Mouse (Mus musculus): ENCODE measurements around the gene Akap8. TPM values are rescaled to one million over a fixed set of nuclear protein-coding genes. Genes with fewer than 3 reads are reported as not detected.

Gene Akap8
- polyA plus RNA-seq, 1 experiment from 2014 or later, result 75.7 TPM

DNA sequence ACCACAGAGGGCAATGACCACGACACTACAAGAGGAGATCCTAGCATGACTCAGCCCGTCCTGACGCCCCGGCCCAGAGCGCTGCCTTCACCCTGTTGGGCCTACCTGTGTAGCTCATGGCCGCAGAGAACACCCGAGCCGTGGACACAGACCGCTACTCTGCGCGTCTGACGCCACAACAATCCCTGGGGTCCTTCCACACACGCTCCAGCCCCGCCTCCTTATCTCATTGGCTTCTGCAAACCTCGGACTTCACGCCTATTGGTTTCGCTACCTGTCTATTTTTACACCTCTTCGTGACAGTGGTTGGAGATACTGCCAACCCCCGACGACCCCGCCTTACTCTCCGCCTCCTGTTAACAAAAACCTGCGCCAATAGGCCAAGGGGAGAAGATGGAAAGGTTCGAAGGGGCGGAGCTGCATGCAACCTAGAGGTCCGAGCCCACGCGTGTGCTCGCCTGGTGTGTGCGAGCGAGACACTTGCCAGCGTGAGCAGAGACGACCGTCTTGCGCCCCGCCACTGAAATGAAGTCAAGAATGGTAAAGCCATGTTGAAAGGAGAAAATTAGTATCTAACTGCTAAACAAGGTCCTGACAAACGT, 29.4 kb upstream of the Akap8 start, which contains the start of gene Akap8l:
Akap8l (minus strand) TSS at position 226 of the 602 bp plus-strand sequence.
- Histone ChIP-seq H3K9me3 (ENCODE audit: control insufficient read depth, low read length) (no peaks in the 10 kb centered on the region), H3K27me3 (replicated peaks; ENCODE audit: control insufficient read depth, insufficient read depth, low read length) (no peaks in the 10 kb centered on the region), H3K4me3 (ENCODE audit: low read length) (peak within 1 kb of the TSS; percentile 81), H3K4me2 (ENCODE audit: low read depth, low read length) (peak within 1 kb of the TSS; percentile 87), H3K36me3 (ENCODE audit: control insufficient read depth, insufficient read depth, low read length) (peaks cover 3% of the 10 kb centered on the region), H3K9ac (ENCODE audit: low read depth, low read length) (peak within 1 kb of the TSS; percentile 81), H3K27ac (ENCODE audit: low read length) (peak within 1 kb of the TSS; percentile 57), H3K4me1 (ENCODE audit: control insufficient read depth, insufficient read depth, low read length) (0 out of 2 replicates have a peak, but pooled peaks cover 5% of the 10 kb centered on the region)
- peak; percentile 99 for ATAC-seq
- WGBS, result under 1% methylated on average over 37 of the region's 37 CpGs

DNA sequence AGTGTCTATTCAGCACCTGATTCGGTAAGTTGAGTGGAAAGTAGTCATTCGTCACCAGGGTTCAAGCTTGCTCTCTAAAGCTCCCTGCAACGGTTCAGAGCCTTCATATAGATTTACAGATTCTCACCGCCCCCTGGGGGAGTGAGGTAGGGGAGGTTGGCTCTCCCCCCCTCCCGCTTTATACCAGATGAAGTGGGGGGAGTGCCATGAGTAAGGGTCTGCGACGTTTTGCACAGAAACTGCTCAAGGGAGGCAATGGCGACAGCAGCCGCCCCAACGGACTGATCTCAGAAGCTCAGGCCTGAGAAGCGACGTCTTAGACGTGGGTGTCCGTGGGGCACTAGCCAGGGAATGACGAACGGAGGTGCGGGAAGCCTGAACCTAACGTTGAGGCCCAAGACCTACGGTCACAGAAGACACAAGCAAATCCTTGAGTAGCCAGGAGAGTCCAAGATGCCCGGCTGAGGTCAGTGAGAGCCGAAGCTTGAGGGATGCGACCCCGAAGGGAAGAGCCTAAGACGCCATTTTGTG, 28.9 kb upstream of the Akap8 start:
- H3K27ac ChIP-seq (ENCODE audit: low read length), result peak overlapping the region; percentile 57
- 0 out of 2 replicates have a peak, but pooled peaks cover 5% of the 10 kb centered on the region for H3K4me1 ChIP-seq (ENCODE audit: control insufficient read depth, insufficient read depth, low read length)
- WGBS, result under 1% methylated on average over 24 of the region's 24 CpGs
- ATAC-seq, result peak; percentile 38
- no peaks in the 10 kb centered on the region for H3K9me3 ChIP-seq (ENCODE audit: control insufficient read depth, low read length)
- peak overlapping the region; percentile 81 for H3K4me3 ChIP-seq (ENCODE audit: low read length)
- peak overlapping the region; percentile 87 for H3K4me2 ChIP-seq (ENCODE audit: low read depth, low read length)
- peak overlapping the region; percentile 81 for H3K9ac ChIP-seq (ENCODE audit: low read depth, low read length)
- H3K36me3 ChIP-seq (ENCODE audit: control insufficient read depth, insufficient read depth, low read length), result peaks cover 3% of the 10 kb centered on the region
- H3K27me3 ChIP-seq (replicated peaks; ENCODE audit: control insufficient read depth, insufficient read depth, low read length), result no peaks in the 10 kb centered on the region

- ATAC-seq, result peak; percentile 13
- Histone ChIP-seq H3K4me1 (ENCODE audit: control insufficient read depth, insufficient read depth, low read length) (0 out of 2 replicates have a peak, but pooled peaks cover 5% of the 10 kb centered on the region), H3K27me3 (replicated peaks; ENCODE audit: control insufficient read depth, insufficient read depth, low read length) (no peaks in the 10 kb centered on the region), H3K9me3 (ENCODE audit: control insufficient read depth, low read length) (no peaks in the 10 kb centered on the region), H3K9ac (ENCODE audit: low read depth, low read length) (peak overlapping the region; percentile 81; the same call in 1 of the 2 replicates), H3K4me3 (ENCODE audit: low read length) (peak overlapping the region; percentile 81), H3K4me2 (ENCODE audit: low read depth, low read length) (peak overlapping the region; percentile 87), H3K36me3 (ENCODE audit: control insufficient read depth, insufficient read depth, low read length) (no peaks in the 10 kb centered on the region), H3K27ac (ENCODE audit: low read length) (no peak overlapping the region)
- 9% methylated on average over 4 of the region's 4 CpGs for WGBS
These were observed 28.1 kb upstream of the Akap8 start for GRCm38 (mm10) chr17:32349037-32349732.

DNA sequence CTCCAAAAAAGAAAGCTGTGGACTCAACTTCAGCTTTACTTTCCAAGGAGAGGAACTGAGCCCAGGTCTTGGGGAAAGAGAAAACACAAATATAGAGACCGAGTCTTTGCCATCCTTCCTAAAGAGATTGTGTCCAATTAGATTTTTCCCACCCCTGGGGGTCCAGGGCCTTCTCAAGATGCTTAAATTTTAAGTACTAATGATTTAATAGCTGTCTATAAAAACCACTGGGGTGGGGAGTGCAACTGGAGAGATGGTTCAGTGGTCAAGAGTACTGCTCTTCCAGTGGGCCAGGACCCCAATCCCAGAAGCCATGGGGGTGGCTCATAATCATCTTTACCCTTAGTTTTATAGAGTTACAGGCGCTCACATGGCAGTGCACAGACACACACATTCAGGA, 27.4 kb upstream of the Akap8 start:
- H3K4me2 ChIP-seq (ENCODE audit: low read depth, low read length), result no peak overlapping the region
- H3K9ac ChIP-seq (ENCODE audit: low read depth, low read length), result no peak overlapping the region
- no peaks in the 10 kb centered on the region for H3K27me3 ChIP-seq (replicated peaks; ENCODE audit: control insufficient read depth, insufficient read depth, low read length)
- no peak for ATAC-seq
- 0 out of 2 replicates have a peak, but pooled peaks cover 5% of the 10 kb centered on the region for H3K4me1 ChIP-seq (ENCODE audit: control insufficient read depth, insufficient read depth, low read length)
- H3K36me3 ChIP-seq (ENCODE audit: control insufficient read depth, insufficient read depth, low read length), result no peaks in the 10 kb centered on the region
- H3K27ac ChIP-seq (ENCODE audit: low read length), result no peak overlapping the region
- 95% methylated on average over 2 of the region's 2 CpGs for WGBS
- H3K4me3 ChIP-seq (ENCODE audit: low read length), result no peak overlapping the region
- no peaks in the 10 kb centered on the region for H3K9me3 ChIP-seq (ENCODE audit: control insufficient read depth, low read length)

GRCm38 (mm10) chr17:32341102-32341501, 20.1 kb upstream of the Akap8 start:
- Histone ChIP-seq H3K4me3 (ENCODE audit: low read length) (no peak overlapping the region), H3K9ac (ENCODE audit: low read depth, low read length) (no peak overlapping the region), H3K4me2 (ENCODE audit: low read depth, low read length) (no peak overlapping the region), H3K27ac (ENCODE audit: low read length) (no peak overlapping the region), H3K36me3 (ENCODE audit: control insufficient read depth, insufficient read depth, low read length) (peaks cover 4% of the 10 kb centered on the region; the same call in 1 of the 2 replicates), H3K27me3 (replicated peaks; ENCODE audit: control insufficient read depth, insufficient read depth, low read length) (no peaks in the 10 kb centered on the region), H3K4me1 (ENCODE audit: control insufficient read depth, insufficient read depth, low read length) (no peaks in the 10 kb centered on the region), H3K9me3 (ENCODE audit: control insufficient read depth, low read length) (no peaks in the 10 kb centered on the region)
- ATAC-seq, result no peak
- 95% methylated on average over 1 of the region's 1 CpGs for WGBS

DNA sequence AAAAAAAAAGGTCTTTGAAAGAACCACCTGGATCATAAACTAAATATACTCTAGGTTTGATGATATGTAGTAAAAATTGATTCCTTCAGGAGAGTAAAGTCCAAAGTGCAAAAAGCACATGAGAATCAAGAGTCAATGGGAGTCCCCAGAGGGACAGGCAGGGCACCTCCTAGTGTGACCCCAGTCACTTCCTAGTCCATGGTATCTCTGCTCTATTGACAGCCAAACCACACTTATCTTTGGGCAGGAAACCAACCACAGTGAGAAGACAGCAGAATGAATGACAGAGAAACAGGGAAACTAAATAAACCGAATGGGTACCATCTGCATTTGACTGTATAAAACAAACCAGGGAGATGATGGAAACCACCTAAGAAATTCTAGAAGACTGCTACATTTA, 19.1 kb upstream of the Akap8 start:
- H3K4me2 ChIP-seq (ENCODE audit: low read depth, low read length), result no peak overlapping the region
- H3K27ac ChIP-seq (ENCODE audit: low read length), result no peak overlapping the region
- peaks cover 4% of the 10 kb centered on the region; the same call in 1 of the 2 replicates for H3K36me3 ChIP-seq (ENCODE audit: control insufficient read depth, insufficient read depth, low read length)
- no peaks in the 10 kb centered on the region for H3K27me3 ChIP-seq (replicated peaks; ENCODE audit: control insufficient read depth, insufficient read depth, low read length)
- ATAC-seq, result peak; percentile 62
- H3K9ac ChIP-seq (ENCODE audit: low read depth, low read length), result no peak overlapping the region
- H3K4me3 ChIP-seq (ENCODE audit: low read length), result no peak overlapping the region
- 58% methylated on average over 1 of the region's 1 CpGs for WGBS
- H3K9me3 ChIP-seq (ENCODE audit: control insufficient read depth, low read length), result no peaks in the 10 kb centered on the region
- no peaks in the 10 kb centered on the region for H3K4me1 ChIP-seq (ENCODE audit: control insufficient read depth, insufficient read depth, low read length)

DNA sequence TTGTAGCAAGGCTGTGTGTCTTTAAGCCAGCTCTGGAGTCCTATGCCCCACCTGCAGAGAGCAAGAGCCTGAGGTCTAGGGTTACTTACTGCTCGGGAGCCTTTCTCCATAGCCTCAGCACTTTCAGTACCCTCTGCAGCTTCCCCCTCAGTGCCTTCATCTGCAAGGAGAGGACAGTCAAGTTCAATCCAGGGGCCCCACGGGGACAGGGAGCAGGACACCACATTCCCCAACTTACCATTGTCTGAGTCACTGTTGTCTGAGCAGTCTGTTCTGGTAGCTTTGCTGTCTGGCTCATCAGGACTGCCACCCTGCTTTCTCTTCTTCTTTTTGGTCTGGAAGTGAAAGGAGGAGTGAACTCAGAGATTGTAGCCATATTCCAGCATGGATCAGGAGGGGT, 14.8 kb upstream of the Akap8 start:
- Histone ChIP-seq H3K9me3 (ENCODE audit: control insufficient read depth, low read length) (no peaks in the 10 kb centered on the region), H3K4me1 (ENCODE audit: control insufficient read depth, insufficient read depth, low read length) (no peaks in the 10 kb centered on the region), H3K27ac (ENCODE audit: low read length) (no peak overlapping the region), H3K9ac (ENCODE audit: low read depth, low read length) (no peak overlapping the region), H3K4me2 (ENCODE audit: low read depth, low read length) (no peak overlapping the region), H3K4me3 (ENCODE audit: low read length) (no peak overlapping the region), H3K27me3 (replicated peaks; ENCODE audit: control insufficient read depth, insufficient read depth, low read length) (no peaks in the 10 kb centered on the region), H3K36me3 (ENCODE audit: control insufficient read depth, insufficient read depth, low read length) (peaks cover 23% of the 10 kb centered on the region)
- WGBS, result 74% methylated on average over 2 of the region's 2 CpGs
- no peak for ATAC-seq

DNA sequence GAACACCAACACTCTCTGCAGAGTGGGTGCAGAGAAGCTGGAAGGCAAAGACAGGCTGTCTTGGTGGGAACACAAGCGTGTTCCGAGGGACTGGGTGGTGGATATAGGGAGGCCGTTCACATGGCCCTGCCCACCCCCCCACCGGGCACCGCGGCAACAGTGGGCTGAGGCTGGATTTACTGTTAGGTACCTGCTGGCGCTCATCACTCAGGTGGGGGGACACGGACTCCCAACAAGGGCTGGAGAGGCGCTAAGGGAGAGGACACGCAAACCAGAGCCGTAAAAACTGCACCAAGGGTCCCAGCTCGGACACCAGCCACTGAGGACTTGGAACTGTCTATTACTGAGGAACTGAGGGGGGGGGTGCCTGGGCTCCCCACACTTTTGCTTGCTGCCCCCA, 13.9 kb upstream of the Akap8 start:
- H3K4me1 ChIP-seq (ENCODE audit: control insufficient read depth, insufficient read depth, low read length), result no peaks in the 10 kb centered on the region
- no peak overlapping the region for H3K4me2 ChIP-seq (ENCODE audit: low read depth, low read length)
- H3K27ac ChIP-seq (ENCODE audit: low read length), result no peak overlapping the region
- no peaks in the 10 kb centered on the region for H3K9me3 ChIP-seq (ENCODE audit: control insufficient read depth, low read length)
- WGBS, result 94% methylated on average over 12 of the region's 12 CpGs
- no peak overlapping the region for H3K4me3 ChIP-seq (ENCODE audit: low read length)
- H3K36me3 ChIP-seq (ENCODE audit: control insufficient read depth, insufficient read depth, low read length), result peaks cover 23% of the 10 kb centered on the region
- no peak overlapping the region for H3K9ac ChIP-seq (ENCODE audit: low read depth, low read length)
- no peak for ATAC-seq
- H3K27me3 ChIP-seq (replicated peaks; ENCODE audit: control insufficient read depth, insufficient read depth, low read length), result no peaks in the 10 kb centered on the region

- peak; percentile 42 for ATAC-seq
- Histone ChIP-seq H3K4me1 (ENCODE audit: control insufficient read depth, insufficient read depth, low read length) (no peaks in the 10 kb centered on the region), H3K27ac (ENCODE audit: low read length) (no peak overlapping the region), H3K9ac (ENCODE audit: low read depth, low read length) (no peak overlapping the region), H3K4me2 (ENCODE audit: low read depth, low read length) (no peak overlapping the region), H3K4me3 (ENCODE audit: low read length) (no peak overlapping the region), H3K27me3 (replicated peaks; ENCODE audit: control insufficient read depth, insufficient read depth, low read length) (no peaks in the 10 kb centered on the region), H3K36me3 (ENCODE audit: control insufficient read depth, insufficient read depth, low read length) (peaks cover 26% of the 10 kb centered on the region), H3K9me3 (ENCODE audit: control insufficient read depth, low read length) (no peaks in the 10 kb centered on the region)
- WGBS, result 78% methylated on average over 31 of the region's 31 CpGs
These were observed 12.8 kb upstream of the Akap8 start for GRCm38 (mm10) chr17:32333675-32334303.
